Mouse (Mus musculus) limb, embryonic 12.5 days (tissue): Measurements from ENCODE around the gene Naxd. TPM values are rescaled to one million over a fixed set of nuclear protein-coding genes. Genes with fewer than 3 reads are reported as not detected.
"Not testable (repeated sequence)": the region's sequence is repeated elsewhere in the genome, so short reads cannot be mapped to it uniquely, and the experiment has no call there.

Source experiments
- ATAC-seq: fragments of 200-750 bp; cut with Nextera tagmentation; 2 replicates; pipeline ENCODE4 v1.8.0; 2017; ENCODE audit warnings: low read depth, moderate TSS enrichment; ENCODE audit not compliant: insufficient number of reproducible peaks, insufficient read depth, low FRiP score, low TSS enrichment
- H3K27ac ChIP-seq: fragments of 300-500 bp; sonication (generic); 2 replicates; pipeline ENCODE4 v1.5.1; 2016; ENCODE audit warnings: mild to moderate bottlenecking, moderate library complexity
- H3K27me3 ChIP-seq: fragments of 300-500 bp; sonication (generic); 2 replicates; pipeline ENCODE4 v1.6.1; 2016; ENCODE audit warnings: mild to moderate bottlenecking, moderate library complexity
- H3K36me3 ChIP-seq: fragments of 300-500 bp; sonication (generic); 2 replicates; pipeline ENCODE4 v1.6.1; 2016; ENCODE audit warnings: mild to moderate bottlenecking, moderate library complexity
- H3K4me1 ChIP-seq: fragments of 300-500 bp; sonication (generic); replicated peaks from 2 replicates; pipeline ENCODE4 v1.6.1; 2016
- H3K4me2 ChIP-seq: fragments of 300-500 bp; sonication (generic); 2 replicates; pipeline ENCODE4 v1.6.1; 2016; ENCODE audit warnings: mild to moderate bottlenecking, moderate library complexity
- H3K4me3 ChIP-seq: fragments of 300-500 bp; sonication (generic); replicated peaks from 2 replicates; pipeline ENCODE4 v1.5.1; 2016; ENCODE audit warnings: mild to moderate bottlenecking
- H3K9ac ChIP-seq: fragments of 300-500 bp; sonication (generic); replicated peaks from 2 replicates; pipeline ENCODE4 v1.6.1; 2016; ENCODE audit warnings: mild to moderate bottlenecking, moderate library complexity
- H3K9me3 ChIP-seq: fragments of 300-500 bp; sonication (generic); 2 replicates; pipeline ENCODE4 v1.6.1; 2016; ENCODE audit warnings: mild to moderate bottlenecking, moderate library complexity
- WGBS: fragments of 180-500 bp; shearing (Covaris S2); methylation state at CpG from one replicate; pipeline ENCODE4 v1.1.7; 2016; 5-methylcytosine and 5-hydroxymethylcytosine counted together
- polyA plus RNA-seq: library from polyadenylated mRNA; unstranded; fragments of >200 nt; fragmentation: Nextera tagmentation; extraction: Ambion mirVana; gene quantifications from 2 replicates; pipeline ENCODE4 v1.2.1, GENCODE M21; 2016

The Naxd gene
- polyA plus RNA-seq, 1 experiment from 2014 or later, result 121 TPM

DNA sequence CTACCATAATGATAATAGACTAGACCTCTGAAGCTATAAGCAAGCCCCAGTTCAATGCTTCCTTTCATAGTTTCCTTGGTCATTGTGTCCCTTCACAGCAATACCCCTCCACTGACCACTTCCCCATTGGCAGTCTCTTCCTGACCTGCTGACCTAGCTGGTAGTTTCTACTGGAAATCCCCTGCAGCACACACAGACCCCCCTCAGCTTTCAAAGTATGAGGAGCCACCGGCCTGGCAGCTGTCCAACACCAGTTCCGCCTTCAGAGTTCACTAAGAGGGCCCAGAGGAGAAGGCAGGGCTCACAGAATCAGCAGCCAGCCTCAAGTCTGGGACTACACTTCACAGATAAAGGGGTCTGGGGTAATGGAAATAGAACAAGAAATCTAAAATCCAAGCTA lies 36.4 kb upstream of the Naxd start:
- Histone ChIP-seq H3K4me1 (peaks cover 17% of the 10 kb centered on the region), H3K9ac (no peak overlapping the region), H3K4me2 (no peak overlapping the region), H3K27ac (no peak overlapping the region), H3K9me3 (no peaks in the 10 kb centered on the region), H3K4me3 (no peak overlapping the region), H3K36me3 (no peaks in the 10 kb centered on the region), H3K27me3 (no peaks in the 10 kb centered on the region)
- ATAC-seq, result no peak
- WGBS, result 39% methylated on average over 2 of the region's 2 CpGs

DNA sequence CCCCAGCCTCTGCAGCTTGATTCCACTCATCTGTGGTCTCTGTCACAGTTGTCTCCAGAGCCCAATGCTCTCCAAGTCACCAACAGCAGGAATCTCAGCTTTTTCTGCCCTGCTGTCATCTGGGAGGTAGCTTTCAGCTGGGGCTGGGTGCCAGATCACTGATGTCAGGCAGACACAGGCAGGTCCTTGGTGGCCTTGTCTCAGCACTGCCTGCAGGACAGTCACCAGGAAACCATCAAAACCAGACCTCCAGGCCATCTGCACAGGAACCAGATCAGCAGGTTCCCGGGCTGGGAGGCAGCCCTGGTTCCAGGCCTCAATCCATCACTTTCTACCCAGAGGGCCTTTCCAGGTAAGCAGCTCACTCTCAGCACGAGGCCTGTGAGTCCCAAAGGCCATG lies 35.5 kb upstream of the Naxd start:
- no peak overlapping the region for H3K4me2 ChIP-seq
- 35% methylated on average over 2 of the region's 2 CpGs for WGBS
- ATAC-seq, result no peak

DNA sequence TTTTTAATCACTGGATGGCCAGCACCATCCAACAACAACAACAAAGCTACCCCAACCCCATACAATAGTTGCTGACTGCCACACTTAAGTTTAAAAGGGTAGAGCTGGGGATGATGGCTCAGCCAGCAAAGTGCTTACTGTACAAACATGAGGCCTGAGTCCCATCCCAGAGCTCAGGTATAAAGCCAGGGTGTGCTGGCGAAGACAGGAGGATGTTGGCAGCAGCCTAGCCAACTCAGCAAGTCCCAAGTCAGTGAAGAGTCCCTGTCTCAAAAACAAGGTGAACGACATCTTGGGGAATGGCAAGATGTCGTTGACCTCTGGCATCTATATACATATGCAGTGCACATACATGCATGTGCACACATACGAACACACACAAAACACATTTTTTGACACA lies 34.7 kb upstream of the Naxd start:
- Histone ChIP-seq H3K9ac (no peak overlapping the region), H3K9me3 (no peaks in the 10 kb centered on the region; the same call in 1 of the 2 replicates), H3K4me2 (no peak overlapping the region), H3K27ac (no peak overlapping the region), H3K4me3 (no peak overlapping the region), H3K36me3 (no peaks in the 10 kb centered on the region), H3K27me3 (no peaks in the 10 kb centered on the region), H3K4me1 (peaks cover 17% of the 10 kb centered on the region)
- 89% methylated on average over 4 of the region's 4 CpGs for WGBS
- ATAC-seq, result no peak

More for the DNA sequence above, 35.5 kb upstream of the Naxd start:
- Histone ChIP-seq H3K36me3 (no peaks in the 10 kb centered on the region), H3K27me3 (no peaks in the 10 kb centered on the region), H3K27ac (no peak overlapping the region), H3K4me1 (peaks cover 17% of the 10 kb centered on the region), H3K9ac (no peak overlapping the region), H3K4me3 (no peak overlapping the region), H3K9me3 (no peaks in the 10 kb centered on the region)

DNA sequence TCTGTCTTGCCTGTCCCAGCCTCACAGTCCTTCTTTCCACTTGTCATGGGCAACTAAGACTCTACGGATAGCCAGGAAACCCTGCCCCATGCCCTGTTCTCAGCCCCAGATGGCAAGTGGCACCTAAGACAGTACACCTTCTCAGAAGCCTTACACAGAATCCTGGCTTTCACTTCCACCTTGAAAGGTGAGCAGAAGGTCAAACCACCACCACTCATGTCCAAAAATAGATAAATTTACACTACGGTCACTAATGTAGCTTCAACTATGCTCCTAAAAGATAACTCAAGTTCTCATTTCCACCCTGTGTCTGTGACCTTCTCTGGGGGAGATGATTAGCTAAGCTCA lies 33.8 kb upstream of the Naxd start:
- H3K36me3 ChIP-seq, result no peaks in the 10 kb centered on the region
- no peak for ATAC-seq
- no peak overlapping the region for H3K9ac ChIP-seq
- no peaks in the 10 kb centered on the region for H3K27me3 ChIP-seq
- H3K4me1 ChIP-seq, result peaks cover 9% of the 10 kb centered on the region
- H3K4me3 ChIP-seq, result no peak overlapping the region
- H3K27ac ChIP-seq, result no peak overlapping the region
- 93% methylated on average over 2 of the region's 2 CpGs for WGBS
- H3K4me2 ChIP-seq, result no peak overlapping the region
- no peaks in the 10 kb centered on the region; the same call in 1 of the 2 replicates for H3K9me3 ChIP-seq

DNA sequence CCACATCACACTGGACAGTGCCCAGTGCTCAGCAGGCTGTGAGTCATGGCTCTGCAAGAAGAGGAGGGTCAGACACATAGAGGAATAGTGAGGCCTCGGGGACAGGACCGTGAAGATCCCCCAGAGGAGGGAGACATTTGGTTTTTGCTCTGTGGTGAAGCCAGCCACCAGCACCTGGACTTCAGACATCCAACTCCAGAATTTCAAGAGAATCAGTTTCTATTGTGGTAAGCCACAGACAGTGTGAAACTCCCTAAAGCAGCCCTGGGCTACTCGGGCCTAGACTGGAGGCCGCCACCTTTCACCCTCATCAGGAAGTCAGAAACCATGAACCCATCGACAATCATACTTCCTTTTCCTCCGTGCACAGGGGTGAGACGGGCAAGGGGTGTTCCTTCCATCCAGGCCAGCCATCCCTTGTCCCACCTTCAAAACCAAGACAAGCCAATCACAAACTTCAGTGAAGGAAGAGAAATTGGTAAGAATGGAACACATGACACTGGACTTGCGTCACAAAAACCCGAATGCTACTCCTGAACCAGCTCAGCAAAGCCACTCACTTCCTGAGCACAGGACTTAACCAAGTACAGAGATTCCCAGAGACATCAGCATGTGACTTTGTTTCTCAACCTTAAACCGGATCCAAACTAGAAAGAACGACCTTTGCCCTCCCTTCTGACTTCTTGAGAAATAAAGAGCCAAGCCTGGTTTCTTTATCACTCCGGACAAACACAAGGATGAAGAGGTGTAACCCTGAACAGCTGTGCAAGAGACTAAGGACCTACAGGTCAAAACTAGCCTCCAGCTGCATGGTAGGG lies 33.2 kb upstream of the Naxd start:
- ATAC-seq, result no peak
- no peak overlapping the region for H3K4me2 ChIP-seq
- no peak overlapping the region for H3K9ac ChIP-seq
- no peak overlapping the region for H3K27ac ChIP-seq
- no peaks in the 10 kb centered on the region for H3K36me3 ChIP-seq
- peaks cover 3% of the 10 kb centered on the region for H3K4me1 ChIP-seq
- no peaks in the 10 kb centered on the region for H3K27me3 ChIP-seq
- WGBS, result 81% methylated on average over 12 of the region's 12 CpGs
- no peaks in the 10 kb centered on the region; the same call in 1 of the 2 replicates for H3K9me3 ChIP-seq
- no peak overlapping the region for H3K4me3 ChIP-seq

DNA sequence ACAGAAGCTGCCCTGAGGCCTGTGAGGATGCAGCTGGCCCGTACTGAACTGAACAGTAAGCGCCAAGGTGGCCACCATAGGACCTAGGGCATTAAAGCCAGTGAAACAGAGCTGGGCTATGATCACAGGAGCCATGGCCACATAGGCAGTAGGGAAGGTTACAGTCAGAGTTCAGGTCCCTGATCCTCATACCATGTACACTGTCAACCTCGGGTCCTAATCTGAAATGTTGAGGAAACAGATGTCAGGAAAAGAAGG lies 32.7 kb upstream of the Naxd start:
- 80% methylated on average over 3 of the region's 3 CpGs for WGBS
- no peak for ATAC-seq
- Histone ChIP-seq H3K27me3 (no peaks in the 10 kb centered on the region), H3K36me3 (no peaks in the 10 kb centered on the region), H3K9me3 (no peaks in the 10 kb centered on the region; the same call in 1 of the 2 replicates), H3K27ac (no peak overlapping the region), H3K4me2 (no peak overlapping the region), H3K9ac (no peak overlapping the region), H3K4me3 (no peak overlapping the region), H3K4me1 (no peaks in the 10 kb centered on the region; the same call in 1 of the 2 replicates)

DNA sequence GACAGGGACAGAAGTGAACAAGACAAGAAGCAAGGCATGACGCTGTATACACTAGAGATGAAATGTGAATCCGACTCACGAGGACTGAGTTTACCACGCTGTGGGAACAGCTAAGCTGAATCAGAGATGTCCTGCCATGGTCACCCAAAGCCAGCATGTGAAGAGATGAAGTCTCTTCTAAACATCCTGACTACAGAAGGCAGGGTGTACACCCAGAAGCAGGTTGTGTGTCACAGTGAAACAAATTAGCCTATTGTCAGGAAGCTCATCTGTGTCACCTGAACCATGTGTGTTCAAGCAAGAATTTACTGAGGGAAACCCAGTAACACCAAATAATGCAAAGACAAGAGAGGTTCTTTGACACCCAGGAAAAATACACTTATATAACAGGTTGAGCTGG lies 31.7 kb upstream of the Naxd start:
- Histone ChIP-seq H3K27me3 (no peaks in the 10 kb centered on the region; the same call in 1 of the 2 replicates), H3K4me3 (no peak overlapping the region), H3K4me1 (no peaks in the 10 kb centered on the region), H3K4me2 (no peak overlapping the region), H3K9me3 (no peaks in the 10 kb centered on the region; the same call in 1 of the 2 replicates), H3K27ac (no peak overlapping the region), H3K9ac (no peak overlapping the region), H3K36me3 (no peaks in the 10 kb centered on the region)
- WGBS, result 88% methylated on average over 4 of the region's 4 CpGs
- ATAC-seq, result no peak

DNA sequence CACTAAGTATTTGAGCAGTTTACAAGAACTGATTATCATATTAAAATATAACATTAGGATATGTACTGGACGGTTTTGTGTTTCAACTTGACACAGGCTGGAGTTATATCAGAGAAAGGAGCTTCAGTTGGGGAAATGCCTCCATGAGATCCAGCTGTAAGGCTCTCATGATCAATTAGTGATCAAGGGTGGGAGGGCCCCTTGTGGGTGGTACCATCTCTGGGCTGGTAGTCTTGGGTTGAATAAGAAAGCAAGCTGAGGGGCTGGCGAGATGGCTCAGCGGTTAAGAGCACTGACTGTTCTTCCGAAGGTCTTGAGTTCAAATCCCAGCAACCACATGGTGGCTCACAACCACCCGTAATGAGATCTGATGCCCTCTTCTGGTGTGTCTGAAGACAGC lies 30.8 kb upstream of the Naxd start:
- not testable (repeated sequence) for ATAC-seq, H3K27ac ChIP-seq, H3K4me3 ChIP-seq, H3K4me2 ChIP-seq, H3K36me3 ChIP-seq, H3K4me1 ChIP-seq, H3K9me3 ChIP-seq, H3K27me3 ChIP-seq, H3K9ac ChIP-seq
- WGBS, result 89% methylated on average over 5 of the region's 5 CpGs

DNA sequence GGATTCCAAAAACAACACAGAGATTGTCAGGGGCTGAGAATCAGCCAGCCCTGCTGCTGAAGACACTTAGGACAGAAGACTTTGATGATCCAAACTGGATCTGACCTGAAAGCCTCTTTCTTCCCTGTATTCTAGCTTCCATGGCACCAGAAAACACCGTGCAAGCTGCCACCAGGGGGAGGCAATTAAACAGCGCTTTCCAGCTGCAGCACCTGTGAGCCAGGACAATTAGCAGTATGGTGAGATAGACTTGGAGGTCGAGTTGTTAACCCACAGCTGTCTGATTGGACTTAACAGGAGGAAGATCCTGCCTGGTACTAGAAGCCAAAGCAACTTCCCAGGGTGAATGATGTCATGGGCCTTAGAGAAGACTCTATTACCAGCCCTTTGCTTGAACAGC lies 28.2 kb upstream of the Naxd start:
- no peak for ATAC-seq
- WGBS, result 3% methylated on average over 3 of the region's 3 CpGs
- Histone ChIP-seq H3K27me3 (peaks cover 9% of the 10 kb centered on the region), H3K4me3 (no peak overlapping the region), H3K9ac (no peak overlapping the region), H3K27ac (no peak overlapping the region), H3K36me3 (no peaks in the 10 kb centered on the region), H3K9me3 (no peaks in the 10 kb centered on the region; the same call in 1 of the 2 replicates), H3K4me1 (peaks cover 8% of the 10 kb centered on the region), H3K4me2 (no peak overlapping the region)

DNA sequence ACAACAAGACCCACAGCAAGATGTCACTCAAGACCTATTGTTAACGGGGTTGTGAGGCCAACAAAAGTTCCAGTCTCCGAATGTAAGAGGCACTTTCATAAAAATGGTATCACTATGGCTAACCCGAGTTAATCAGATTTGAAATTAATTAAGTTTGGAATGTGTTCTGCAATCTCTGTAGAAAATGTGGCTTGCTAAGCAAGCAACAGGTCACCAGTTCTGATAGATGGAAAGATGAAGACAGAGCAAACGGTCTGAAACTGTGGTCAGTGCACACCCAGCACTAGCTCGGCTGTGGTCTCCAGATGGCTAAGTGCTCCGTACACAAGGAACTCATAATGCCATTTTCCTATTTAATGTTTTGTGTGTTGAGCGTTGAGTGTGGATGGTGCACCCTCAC lies 26.6 kb upstream of the Naxd start:
- Histone ChIP-seq H3K27ac (no peak overlapping the region), H3K9ac (no peak overlapping the region), H3K27me3 (peaks cover 25% of the 10 kb centered on the region), H3K4me3 (no peak overlapping the region), H3K4me1 (peaks cover 16% of the 10 kb centered on the region), H3K4me2 (no peak overlapping the region), H3K36me3 (no peaks in the 10 kb centered on the region), H3K9me3 (no peaks in the 10 kb centered on the region; the same call in 1 of the 2 replicates)
- WGBS, result 81% methylated on average over 7 of the region's 7 CpGs
- no peak for ATAC-seq

DNA sequence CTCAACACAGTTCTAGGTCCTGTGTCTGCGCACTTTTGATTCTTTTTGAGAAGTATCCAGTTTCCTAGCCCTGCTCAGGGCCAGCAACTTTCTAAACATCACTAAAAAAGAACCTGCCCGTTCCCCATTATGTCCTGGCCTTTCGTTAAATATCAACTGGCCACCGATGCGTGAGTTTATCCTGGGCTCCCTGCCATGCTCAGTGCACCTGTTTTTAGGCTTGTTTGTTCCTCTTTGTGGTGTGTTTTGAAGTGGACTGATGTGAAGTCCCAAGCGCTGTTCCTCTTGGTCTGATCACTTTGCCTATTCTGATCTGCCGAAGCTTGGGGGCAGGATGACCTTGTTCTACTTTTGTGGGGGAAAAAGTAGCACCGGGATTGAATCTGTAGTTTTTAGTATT lies 26.0 kb upstream of the Naxd start:
- Histone ChIP-seq H3K4me2 (no peak overlapping the region), H3K4me3 (no peak overlapping the region), H3K27ac (no peak overlapping the region), H3K9me3 (no peaks in the 10 kb centered on the region; the same call in 1 of the 2 replicates), H3K27me3 (peaks cover 31% of the 10 kb centered on the region), H3K36me3 (no peaks in the 10 kb centered on the region), H3K9ac (no peak overlapping the region), H3K4me1 (peaks cover 22% of the 10 kb centered on the region)
- ATAC-seq, result no peak
- 57% methylated on average over 8 of the region's 8 CpGs for WGBS

DNA sequence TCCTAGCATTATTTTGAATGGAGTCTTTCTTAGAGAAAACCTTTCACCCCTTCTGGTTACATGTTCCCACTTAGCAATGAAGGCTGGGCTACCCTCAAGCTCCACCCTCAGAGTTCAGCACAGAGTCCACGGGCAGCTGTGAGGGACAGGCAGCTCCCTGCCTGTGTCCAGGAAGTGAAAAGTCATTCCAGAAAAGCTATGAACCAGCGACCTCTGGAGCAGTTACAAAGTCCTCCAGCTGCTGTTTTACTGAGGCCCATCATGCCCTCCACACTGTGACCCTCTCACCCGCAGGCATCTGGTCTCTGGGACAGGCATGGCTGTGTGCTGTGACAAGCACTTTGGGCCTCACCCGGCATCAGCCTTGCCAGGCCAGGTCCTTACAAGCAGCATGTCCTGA lies 24.2 kb upstream of the Naxd start:
- H3K9ac ChIP-seq, result no peak overlapping the region
- H3K9me3 ChIP-seq, result no peaks in the 10 kb centered on the region
- H3K4me3 ChIP-seq, result no peak overlapping the region
- peaks cover 48% of the 10 kb centered on the region for H3K27me3 ChIP-seq
- no peaks in the 10 kb centered on the region for H3K36me3 ChIP-seq
- H3K27ac ChIP-seq, result no peak overlapping the region
- H3K4me1 ChIP-seq, result peaks cover 36% of the 10 kb centered on the region
- no peak for ATAC-seq
- 16% methylated on average over 4 of the region's 4 CpGs for WGBS
- no peak overlapping the region for H3K4me2 ChIP-seq
